Mouse (Mus musculus): ENCODE results near the gene Gm27021. TPM values are rescaled to one million over a fixed set of nuclear protein-coding genes. Genes with fewer than 3 reads are reported as not detected.
A peak's percentile ranks its signal among the peaks of the same experiment; 100 is the strongest.

The Gm27021 gene
- total RNA-seq (2021): 0.64 TPM in 1 of 2 replicates, not detected in the other
- long read RNA-seq, experiment 1, partial matches to known transcripts: 8 of 9 reads
- long read RNA-seq, experiment 1, other reads (novel, unspliced or antisense): 0 of 9 reads
- long read RNA-seq, experiment 2, partial matches to known transcripts: 7 of 7 reads
- long read RNA-seq, experiment 2, other reads (novel, unspliced or antisense): 0 of 7 reads

DNA sequence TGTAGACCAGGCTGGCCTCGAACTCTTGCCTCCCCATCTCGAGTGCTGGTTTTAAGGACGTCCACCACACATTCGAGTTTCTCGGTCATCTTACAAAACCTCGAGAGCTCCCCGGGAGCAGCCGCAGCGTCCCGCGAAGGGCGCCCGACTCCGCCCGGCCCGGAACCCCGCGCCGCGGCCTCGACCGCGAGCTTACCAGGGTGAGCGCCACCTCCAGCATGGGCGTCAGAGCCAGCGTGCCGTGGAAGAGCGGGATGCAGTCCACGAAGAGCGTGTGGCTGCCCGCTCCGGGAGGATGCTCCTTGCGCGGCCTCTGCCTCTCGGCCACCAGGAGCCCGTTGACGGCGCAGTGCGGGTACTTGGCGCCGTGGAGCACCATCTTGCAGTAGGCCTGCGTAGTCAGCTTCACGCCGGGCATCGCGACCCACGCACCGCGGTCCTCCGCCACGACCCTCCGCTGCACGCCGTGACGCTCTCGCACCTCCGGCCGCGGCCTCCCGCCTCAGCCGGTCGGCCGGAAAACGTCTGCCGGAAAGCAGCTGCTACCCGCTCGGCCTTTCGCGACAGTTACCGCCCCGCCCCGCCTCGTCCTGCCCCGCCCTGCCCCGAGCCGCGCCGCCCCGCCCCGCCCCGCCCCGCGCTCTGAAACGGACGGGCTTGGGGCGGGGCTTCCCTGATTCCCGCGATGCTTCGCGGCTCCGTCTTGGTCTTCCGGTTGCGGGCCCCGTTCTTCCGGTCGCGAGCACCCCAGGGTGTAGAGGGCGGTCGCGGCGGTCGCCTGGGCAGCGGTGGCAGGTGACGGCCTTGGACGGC, at the start of gene Gm27021, which contains the start of gene Cox4i1:
Gm27021 (minus strand) TSS at position 519 of the 813 bp plus-strand sequence.
Cox4i1 (plus strand) TSS at position 662 of the 813 bp plus-strand sequence.
- DNase-seq: peak; percentile 97

DNA sequence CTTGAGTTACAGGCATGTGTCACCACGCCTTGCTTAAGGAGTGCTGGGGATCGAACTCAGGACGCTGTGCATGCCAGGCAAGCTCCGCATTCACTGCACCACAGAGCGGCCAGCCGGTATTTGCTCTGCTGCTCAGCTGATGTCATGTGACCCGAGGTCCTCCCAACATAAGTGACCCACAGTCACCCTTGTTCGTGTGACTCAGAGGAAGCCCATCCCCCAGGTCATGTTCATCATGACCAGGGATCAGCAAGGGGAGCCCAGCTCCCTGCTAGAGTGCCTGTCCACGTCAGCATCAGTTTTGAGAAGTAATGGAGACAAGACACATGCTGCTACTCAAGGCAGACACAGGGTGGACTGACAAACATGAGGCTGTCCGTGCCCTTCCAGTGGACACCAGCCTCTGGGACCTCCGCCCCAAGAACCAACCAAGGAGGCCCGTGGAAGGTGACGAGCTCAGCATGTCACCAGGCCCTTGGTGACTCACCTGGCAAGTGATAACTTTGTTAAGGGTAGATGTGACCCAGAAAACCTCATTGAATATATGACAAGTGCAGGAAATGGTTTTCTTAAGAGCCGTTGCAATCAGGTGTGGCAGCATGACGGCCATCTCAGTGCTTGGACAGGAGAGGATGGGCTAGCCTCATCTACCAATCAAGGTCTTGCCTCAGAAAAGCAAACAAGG, 48.3 kb upstream of the Gm27021 start:
- no peak for DNase-seq

DNA sequence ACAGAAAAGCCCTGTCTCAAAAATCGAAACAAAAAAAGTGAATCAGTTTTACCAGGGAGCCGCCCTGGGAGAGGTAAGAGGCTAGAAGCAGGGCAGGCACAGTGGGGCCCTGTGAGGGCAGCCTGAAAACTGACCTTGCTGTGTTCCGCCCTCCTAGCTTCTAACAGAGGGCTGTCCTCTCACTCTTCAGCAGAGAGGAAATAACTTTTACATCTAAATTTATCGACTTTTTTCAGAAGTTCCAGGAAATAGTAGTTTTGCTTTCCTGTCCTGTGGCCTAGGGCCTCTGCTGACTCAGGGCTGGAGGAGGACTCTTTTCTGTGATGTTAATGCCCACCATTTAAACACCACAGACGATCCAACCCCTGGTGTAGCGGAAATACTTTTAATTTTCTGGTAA, 47.3 kb upstream of the Gm27021 start:
- no peak for DNase-seq

DNA sequence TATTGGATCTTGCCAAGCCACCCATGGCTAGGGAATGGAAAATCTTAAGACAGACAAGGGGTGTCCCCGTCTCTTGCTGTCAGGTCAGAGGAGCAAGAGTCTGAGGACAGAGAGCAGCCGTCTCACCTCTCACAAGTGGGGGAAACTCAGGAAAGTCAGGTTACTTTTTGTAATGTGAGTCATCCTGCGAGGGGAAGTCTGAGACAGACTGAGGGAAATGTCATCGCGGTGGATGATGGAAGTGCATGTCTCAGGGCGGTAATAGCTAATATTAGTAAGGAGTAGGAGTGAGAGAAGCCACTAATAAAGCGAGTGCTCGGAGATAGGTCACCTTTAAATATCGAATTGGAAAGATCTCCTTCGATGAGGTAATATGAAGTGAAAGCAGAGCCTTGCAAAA, 41.3 kb upstream of the Gm27021 start:
- DNase-seq: no peak

DNA sequence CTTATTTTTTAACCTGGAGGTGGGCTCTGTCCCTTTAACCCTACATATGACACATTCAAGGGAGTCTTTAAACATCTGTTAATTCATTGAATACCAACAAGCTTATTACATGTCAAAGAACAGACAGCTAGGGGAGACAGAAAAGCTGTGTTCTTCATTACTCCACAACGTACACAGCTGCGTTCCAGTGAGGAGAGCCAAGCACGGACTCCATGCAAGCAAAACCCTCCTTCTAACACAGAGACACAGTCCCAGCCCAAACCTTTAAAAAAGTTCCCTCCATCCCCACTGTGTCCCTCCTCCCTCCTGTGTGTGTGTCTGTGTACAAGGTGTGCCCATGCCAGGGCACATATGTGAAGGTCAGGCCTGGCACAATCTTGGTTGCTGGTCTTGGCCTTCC, 38.3 kb upstream of the Gm27021 start:
- DNase-seq: no peak

DNA sequence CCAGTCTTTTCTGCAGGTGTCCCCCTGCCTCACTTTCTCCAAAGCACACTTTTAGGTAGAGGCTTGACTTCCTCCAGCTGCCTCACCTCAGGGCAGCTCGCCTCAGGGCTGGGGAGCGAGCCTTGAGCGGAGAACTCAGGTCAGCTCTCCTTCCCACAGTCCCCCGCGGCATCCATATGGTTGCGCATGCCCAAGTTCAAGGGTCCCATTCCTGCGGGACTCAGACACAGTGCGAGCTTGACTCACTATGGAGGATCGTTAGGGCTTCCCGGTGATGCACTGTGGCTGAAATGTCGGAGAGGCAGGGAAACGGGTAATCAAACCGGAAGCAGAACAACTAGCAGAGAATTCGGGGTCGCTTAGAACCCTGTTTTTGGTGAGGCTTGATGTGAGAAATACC, 37.3 kb upstream of the Gm27021 start:
- DNase-seq: no peak

DNA sequence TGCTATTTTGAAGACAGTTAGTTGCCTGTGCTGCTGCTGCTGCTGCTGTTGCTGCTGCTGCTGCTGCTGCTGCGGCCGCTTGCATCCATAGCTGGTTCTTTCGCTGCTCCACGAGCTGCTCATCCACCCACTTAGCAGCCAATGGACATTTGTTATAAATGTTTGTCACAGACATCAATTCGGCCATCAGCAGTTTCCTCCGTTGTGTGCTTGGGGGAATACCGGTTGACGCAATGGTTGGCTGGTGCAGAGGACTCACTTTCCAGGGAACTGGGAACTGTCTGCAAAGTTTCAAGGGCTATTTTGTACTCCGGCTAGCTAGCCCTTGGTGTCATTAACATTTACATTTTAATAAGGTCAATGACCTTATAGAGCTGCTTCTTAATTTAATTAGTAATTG, 36.3 kb upstream of the Gm27021 start:
- no peak for DNase-seq

DNA sequence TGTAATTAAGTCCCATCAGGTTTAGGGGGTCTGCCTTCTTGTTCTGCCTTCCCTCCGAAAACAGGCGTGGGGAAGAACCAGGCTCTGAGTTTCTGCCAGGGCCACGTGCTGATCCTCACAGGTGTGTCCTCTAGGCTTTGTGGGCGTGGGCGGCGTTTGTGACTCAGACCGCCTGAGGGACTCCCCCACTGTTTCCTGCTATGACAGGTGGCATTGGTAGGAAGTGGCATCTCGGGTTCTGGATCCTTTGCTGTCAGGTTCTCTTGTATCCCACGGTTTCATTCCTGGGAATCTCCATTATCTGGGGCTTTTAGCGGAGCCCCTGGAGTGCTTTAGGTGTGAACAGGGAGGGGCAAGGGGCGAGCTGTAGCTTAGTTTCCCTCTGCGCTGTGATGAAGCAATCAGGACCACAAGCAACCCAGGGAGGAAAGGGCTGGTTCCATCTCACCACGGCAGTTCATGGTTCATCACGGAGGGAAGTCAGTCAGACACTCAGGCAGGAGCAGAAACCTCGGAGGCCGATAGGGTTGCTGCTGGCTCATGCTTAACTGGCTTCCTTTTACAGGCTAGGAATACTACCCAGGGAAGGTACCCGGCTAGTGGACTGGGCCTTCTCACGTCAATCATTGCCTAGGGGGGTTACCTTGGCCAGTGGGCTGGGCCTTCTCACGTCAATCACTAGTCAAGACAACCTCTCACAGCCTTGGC, 34.0 kb upstream of the Gm27021 start:
- no peak for DNase-seq

DNA sequence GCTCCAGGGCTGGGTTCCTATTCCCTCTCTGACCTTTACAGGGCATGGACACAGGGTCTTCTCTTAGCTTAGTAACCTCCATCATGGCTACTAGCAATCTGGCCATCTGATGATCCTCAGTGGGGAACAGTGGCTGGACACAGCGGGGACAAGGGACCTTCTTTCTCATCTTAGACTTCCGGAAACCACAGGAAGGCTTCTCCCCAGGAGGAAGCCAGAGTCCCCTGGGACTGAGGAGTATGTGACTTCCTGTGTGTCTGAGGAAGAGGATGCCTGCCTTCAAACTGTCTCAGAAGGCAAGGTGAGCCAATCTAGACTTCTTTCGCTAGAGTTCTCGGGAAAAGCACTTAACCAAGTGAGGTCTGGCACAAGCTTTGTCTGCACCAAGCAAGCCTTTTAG, 32.2 kb upstream of the Gm27021 start:
- DNase-seq: no peak

DNA sequence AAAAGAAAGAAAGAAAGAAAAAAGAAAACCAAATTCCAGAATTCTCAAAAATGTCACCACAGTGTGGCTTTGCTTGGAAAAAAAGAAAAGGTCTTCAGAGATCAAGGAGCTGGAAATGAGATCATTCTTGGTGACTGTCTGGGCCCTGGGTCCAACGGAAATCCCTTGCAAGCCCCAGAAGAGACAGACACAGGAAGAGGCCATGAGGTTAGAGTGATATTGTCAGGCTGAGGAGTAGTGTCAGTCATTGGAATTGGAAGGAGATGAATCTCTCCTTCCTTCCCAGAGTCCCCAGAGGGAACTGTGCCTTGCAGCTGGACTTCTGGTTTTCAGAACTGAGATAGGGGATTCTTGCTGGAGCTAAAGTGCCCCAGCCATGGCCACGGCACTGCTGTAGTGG, 31.7 kb upstream of the Gm27021 start:
- no peak for DNase-seq

DNA sequence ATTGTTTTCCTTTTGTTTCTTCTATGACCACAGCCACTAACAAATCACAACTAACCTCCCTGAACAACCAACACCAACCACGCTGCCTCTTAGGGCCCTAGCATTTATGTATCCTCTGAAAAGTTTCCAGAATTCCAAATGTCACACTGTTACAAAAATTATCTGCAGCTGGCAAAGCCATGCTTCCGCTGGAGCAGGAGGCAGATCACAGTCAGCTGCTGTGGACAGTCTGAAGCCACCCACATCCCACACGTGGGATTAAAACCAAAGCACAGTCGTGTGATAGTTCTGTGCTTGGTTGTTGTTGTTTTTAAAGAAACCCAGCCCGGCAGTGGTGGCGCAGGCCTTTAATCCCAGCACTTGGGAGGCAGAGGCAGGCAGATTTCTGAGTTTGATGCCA, 31.2 kb upstream of the Gm27021 start:
- no peak for DNase-seq

DNA sequence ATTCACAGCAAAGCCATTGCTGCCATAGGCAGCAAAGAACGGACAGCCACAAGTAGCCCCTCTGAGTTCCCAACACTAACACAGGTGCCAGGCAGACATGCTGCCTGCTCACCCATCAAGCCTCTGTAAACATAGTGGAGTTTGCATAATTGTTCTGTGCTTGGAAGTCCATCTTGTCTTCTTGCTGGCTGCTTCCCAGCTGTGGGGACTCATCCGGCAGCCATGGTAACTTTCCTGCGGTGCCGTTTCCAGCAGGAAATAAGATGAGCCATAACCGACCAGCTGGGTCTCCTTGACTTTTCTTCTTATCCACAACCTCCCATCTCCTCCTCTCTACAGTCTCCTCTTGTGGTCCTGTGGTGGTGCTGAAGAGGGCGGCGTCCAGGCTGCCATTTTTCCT, 30.5 kb upstream of the Gm27021 start:
- no peak for DNase-seq

DNA sequence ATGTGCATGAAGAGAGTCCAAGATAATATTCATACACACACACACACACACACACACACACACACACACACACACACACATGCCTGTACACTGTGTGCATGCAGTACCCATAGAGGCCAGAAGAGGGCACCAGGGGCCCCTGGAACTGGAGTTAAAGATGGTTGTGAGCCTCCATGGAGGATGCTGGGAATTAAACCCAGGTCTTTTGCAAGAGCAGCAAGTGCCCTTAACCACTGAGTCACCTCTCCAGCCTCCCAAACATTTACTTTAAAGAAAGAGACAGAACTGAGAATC, 30.0 kb upstream of the Gm27021 start:
- peak; percentile 41 for DNase-seq

DNA sequence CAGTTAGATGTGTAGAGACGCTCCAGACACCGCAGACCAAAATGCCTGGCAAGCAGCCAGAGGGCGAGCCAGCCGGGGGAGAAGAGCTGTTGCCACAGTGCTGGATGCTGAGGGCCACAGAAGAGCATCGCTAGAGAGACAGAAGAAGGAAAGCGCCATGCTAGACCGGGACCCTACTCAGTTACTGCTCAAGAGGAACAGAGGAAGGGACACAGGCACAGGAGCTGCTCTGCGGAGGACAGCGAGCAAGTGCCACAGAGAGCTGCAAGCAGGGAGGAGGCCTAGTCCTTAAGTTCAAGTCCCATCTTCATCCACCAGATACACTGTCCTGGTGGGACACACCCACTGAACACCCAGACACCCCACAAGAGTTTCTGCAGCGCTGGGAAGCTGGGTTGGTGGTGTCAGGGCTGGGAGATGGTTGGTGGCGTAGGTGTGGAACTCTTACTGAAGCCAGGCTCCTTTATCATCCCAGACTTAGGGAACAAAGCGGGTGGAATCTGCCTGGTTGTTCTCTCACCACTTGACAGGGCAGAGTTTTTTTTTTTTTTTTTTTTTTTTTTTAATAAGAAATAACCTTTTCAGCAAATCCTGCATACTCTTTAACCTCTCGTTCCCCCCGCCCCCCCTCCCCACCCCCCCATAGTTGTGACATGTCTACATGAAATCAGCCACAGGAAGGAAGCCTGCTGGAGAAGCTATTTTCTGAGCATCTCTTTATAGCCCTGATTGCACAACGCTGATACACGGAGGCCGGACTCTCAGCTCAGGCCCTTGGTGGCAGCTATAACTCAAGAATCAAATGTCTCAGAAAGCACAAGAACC, 29.5 kb upstream of the Gm27021 start:
- peak; percentile 71 for DNase-seq

DNA sequence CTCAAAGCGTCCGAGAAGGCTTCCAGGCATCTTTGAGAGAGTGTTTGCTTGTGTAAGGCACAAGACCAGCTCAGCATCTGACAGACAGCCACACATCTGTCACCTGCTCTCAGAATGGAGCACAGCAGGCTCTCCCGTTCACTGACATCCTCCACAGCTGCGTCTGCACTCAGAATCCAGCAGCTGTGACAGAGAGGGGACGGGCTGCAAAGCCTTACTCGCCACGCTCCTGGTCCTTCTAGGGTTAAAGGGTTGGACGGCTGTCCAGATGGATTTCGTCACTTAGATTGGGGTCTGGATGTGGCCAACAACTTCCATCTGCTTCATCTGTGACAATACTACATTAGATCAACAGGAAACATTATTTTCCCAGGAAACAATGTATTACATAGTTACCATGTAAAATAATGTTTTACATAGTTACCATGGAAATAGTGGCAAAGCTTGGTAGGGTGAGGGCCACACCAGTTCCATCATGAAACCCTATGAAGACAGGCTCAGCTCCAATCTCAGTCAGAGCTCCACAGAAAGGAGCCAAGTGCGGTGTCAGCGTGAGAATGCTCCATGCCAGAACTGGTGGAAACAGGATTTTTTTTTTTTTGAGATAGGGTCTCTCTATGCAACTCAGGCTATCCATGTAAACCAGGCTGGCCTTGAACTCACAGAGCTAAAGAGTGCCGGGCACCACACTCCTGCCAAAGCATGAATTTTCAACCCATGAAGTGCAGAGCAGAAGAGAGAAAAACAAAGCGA, 28.7 kb upstream of the Gm27021 start:
- no peak for DNase-seq

DNA sequence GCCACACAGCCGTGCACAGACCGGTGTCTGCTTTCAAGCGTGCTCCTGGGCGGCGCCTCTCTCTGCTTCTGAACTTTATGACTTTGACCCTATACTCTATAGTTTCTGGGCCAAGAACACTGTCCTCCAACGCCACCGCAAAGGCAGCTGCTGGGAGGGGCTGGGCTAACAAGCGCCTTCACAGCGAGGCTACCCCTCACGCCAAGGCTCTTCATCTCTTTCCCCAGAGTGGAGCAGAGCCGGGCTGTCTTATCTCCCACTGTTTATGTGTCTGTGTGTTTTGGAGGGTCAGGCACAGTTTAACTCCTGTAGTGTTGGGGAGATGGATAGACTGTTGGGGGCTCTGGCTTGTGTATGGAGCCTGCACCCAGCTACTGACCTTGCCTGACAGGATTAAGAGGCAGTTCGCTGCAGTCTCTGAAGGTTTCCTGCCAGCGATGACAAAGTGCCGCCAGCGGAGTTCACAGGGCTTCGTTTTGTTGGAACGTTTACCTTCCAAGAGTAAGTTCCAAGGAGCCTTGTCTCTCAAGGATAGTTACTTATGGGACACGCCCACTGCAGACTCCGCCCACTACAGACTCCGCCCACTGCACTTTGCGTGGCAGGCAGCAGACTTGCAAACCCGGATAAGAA, 26.1 kb upstream of the Gm27021 start:
- DNase-seq: peak; percentile 68

DNA sequence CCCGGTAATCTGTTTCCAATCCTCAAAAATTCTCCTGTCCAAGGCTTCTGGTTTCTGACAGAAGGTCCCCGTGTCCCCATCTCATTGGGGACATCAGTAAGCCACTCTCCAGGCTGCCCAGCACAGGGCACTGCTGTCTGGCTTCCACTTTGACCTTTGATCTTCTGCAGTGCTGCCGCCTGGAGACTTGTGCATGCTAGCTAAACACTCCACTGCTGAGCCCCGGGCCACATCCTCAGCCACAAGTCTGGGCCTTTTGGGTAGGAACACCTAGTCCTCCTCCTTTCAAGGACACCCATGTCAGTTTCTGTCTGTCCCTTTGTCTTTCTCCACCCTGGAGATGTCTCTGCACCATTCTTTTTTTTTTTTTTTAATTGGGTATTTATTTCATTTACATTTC, 25.1 kb upstream of the Gm27021 start:
- DNase-seq: no peak

DNA sequence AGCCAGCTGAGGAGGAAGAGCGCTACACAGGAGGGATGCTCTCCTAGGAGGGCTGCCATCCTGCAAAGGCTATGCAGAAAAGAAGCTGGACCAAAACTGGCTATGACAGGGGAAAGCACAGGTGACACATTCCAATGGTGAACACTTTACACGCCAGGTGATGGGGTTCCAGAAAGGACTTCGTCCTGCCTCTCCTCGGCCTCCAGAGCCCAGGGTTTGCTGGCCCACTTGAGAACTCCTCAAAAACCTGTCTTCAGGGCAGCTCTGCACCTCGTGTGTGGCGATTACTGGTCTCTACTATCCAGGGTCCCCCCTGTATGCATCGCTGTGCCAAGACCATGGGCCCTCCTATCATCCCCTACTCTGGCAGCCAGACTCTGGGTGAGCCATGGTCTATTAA, 20.6 kb upstream of the Gm27021 start:
- no peak for DNase-seq

DNA sequence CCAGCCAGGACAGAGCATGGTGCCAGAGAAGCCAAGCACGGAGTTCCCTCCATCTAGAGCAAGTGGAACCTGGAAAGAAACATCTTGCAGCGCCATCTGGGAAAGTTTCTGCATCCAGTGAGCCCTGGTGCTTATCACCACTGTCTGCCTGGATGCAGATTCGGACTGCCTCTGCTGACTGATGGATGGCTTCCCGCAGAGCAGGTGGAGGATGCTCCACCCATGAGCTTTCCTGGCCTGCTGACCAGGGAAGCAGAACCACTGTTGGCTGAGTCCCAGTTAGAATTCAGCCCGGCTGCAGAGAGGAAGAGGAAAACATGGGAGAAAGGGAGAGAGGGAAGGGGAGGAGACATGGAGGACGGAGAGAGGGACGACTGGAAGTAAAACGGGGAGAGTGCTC, 19.9 kb upstream of the Gm27021 start:
- DNase-seq: peak; percentile 52

DNA sequence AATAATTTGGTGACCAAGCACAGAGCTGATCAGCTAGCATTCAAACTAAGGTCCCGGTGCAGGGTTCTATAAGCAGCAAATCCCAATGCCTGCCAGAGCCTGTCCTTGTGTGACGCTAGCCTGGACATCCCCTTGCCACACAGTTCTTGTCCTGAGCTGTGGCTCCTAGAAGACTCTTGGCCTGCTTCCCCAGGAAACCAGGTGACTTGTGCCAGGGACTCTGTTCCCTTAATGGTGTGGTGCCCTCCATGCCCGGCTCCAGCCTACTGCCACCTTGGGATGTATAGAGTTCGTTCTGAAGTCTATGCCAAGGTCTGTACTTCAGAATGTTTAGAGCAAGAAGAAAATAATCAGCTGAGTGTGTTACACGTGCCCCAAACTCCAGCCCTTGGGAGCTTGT, 18.7 kb upstream of the Gm27021 start:
- DNase-seq: peak; percentile 46

DNA sequence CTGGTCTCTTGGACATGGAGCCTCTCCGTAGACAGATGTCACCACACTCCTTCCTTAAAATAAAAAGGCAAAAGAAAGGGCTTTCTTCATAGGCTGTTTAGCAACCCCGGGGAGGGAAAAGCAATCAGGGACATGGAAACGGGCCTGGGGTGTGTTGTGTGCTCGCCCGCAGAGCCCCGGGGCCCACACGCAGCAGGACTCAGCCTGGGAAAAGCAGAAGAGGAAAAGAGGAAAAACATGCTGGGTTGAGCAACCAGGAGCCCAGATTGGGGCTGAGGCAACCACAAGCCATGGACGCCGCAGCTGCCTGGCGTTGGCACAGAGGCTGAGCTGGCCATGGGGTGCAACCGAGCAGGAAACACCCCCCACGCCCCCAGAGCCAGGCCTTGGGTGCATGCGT, 18.2 kb upstream of the Gm27021 start:
- peak; percentile 67 for DNase-seq
